Mouse (Mus musculus) spleen, adult 2 months (tissue): ENCODE measurements at regions not wholly inside any gene's neighbourhood (a gene's known extent, or its start where the extent isn't known, plus 50 kb on each side); places are given as distances from the start of the nearest gene placed in this dataset.

Source experiments
- CTCF ChIP-seq: fragments of 200-500 bp; IDR thresholded peaks from 2 replicates; pipeline ENCODE4 v1.5.1; 2011; ENCODE audit warnings: mild to moderate bottlenecking, inconsistent platforms; ENCODE audit not compliant: insufficient read depth, insufficient read length, insufficient replicate concordance; ENCODE audit errors: extremely low read depth
- POLR2A ChIP-seq: fragments of 200-500 bp; IDR thresholded peaks from 2 replicates; pipeline ENCODE4 v1.6.1; 2011; ENCODE audit warnings: low read depth, low read length, inconsistent platforms

DNA sequence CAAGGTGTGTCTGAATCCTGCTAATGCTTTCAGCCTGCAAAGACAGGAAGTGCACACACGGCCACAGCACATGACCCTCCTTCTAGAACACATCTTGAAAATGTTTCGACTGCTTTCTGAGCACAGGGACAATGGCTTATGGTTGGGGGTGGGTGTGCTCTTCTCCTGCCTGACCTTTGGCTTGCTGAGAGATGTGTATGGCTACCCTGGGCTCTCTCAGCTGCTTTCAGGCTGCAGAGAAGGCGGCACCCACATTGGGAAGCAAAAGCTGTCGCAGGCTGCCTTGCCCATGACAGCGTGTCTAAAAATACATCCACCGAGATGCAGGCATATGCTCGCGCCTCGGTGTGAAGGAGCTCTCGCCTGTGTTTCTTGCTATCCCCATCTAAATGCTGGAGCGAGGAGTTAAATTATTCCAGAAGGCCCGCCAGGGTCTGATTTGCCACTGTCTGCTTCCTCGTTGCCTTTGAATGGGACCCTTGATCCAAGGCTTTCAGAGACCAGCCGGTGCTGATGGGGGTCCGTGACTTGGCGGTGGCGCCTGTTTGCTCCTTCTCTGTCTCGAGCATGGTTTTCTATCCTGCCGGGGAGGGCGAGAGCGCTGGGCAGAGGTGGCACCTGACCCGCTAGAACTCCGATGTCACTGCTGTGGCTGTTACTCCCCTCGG lies 214.6 kb upstream of the Ubash3b start:
- TF ChIP-seq CTCF = no peak
- no peak for TF ChIP-seq POLR2A
